Mouse (Mus musculus) liver, embryonic 14 days (tissue): Measurements from ENCODE around the gene Akain1. TPM values are rescaled to one million over a fixed set of nuclear protein-coding genes. Genes with fewer than 3 reads are reported as not detected.

ENCODE experiments used
- polyA plus RNA-seq: library from polyadenylated mRNA; depleted of rRNA; stranded (reverse); fragments of >200 nt; gene quantifications from 2 replicates; pipeline ENCODE4 v1.2.3, GENCODE M21; 2012; rRNA removed

Akain1 gene
- polyA plus RNA-seq, result not detected in 2 replicates

DNA sequence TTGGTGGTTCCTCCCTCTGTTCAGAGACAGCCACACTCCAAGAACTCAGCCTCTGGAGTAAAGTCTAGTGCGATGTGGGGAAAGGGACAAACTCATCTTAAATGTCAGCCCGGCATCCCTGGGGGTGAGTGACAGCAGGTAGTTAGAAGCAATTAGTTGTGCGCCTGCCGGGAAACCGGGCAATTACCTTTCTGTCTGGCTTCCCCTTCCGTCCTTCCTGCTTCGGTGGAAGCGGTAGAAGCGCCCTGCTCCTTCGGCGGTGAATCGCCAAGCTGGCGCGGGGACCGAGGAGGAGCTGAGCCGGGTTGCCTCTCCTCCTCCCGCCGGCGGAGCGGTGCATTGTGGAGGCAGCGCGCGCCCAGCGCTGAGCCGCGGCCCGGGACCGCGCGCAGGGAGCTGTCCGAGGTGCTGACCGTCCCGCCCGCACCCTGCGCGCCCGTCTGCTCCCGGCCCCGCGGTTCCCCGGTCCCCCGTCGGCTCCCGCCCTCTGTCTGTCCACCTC is at the start of gene Akain1:
Akain1 (plus strand) TSS at position 337 of the 502 bp plus-strand sequence.

Other genes with a start within 250 kb of the Akain1 start
- 5.4 and 6.4 TPM in 2 replicates for gene Zbtb14, start 56.3 kb upstream of the Akain1 start, polyA plus RNA-seq